Mouse (Mus musculus) ES-E14 (cell line): ENCODE results near the gene Wdhd1.

Source experiments
- HCFC1 ChIP-seq: IDR thresholded peaks from 2 replicates; pipeline ENCODE4 v1.6.1; 2012; ENCODE audit warnings: low read length, inconsistent platforms, borderline replicate concordance; ENCODE audit not compliant: insufficient read depth
- MAFK ChIP-seq: IDR thresholded peaks from 2 replicates; pipeline ENCODE4 v1.6.1; 2014; ENCODE audit warnings: mild to moderate bottlenecking, low read depth, low read length, inconsistent platforms; ENCODE audit not compliant: insufficient read depth
- ZC3H11A ChIP-seq: IDR thresholded peaks from 2 replicates; pipeline ENCODE4 v1.6.1; 2012; ENCODE audit warnings: low read depth, mild to moderate bottlenecking, inconsistent platforms, low read length, borderline replicate concordance
- ZNF384 ChIP-seq: IDR thresholded peaks from 2 replicates; pipeline ENCODE4 v1.6.1; 2012; ENCODE audit warnings: low read depth, low read length, inconsistent platforms

DNA sequence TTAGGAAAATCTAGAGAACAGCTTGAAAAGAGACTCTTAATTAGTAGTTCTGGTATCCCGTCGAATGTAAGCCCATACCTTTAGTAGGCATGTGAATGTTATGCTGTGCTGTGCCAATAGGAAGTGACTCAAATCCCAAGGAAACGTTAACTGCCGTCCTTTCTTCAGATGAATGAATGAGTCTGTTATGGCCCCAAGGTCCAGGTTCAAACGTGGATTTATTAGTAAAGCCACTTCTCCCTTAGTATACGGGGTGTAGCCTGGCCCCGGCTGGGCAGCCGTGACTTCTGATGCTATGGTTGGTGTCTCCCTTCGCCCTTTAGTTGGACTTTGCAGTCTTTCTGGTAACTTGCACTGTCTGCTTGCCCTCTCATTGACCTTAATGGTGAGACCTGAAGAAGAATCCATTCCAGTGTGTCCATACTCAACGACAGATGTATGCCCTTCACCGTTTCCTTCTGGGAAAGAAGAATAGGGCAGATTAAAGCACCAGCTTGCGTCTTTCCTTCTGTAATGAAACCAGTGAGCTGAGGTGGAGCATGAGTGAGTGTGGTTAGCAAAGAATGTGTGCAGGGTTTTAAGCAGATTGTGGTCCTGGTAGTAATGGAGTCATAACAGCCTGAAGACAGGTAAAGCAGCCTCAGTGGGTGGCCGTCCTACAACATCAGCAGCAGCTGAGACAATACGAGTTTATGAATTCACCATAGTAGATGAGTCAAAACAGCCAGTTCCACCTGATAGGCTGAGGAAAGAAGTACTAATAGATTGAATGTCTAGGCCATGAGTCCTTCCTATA lies 26.4 kb upstream of the Wdhd1 start:
- TF ChIP-seq ZNF384 (no peak), ZC3H11A (no peak), HCFC1 (no peak), MAFK (no peak)
